Mouse (Mus musculus) embryonic facial prominence, embryonic 11.5 days (tissue): ENCODE results near the gene Dph6. TPM values are rescaled to one million over a fixed set of nuclear protein-coding genes. Genes with fewer than 3 reads are reported as not detected.

ENCODE experiments used
- ATAC-seq: fragments of 200-750 bp; cut with Nextera tagmentation; replicated peaks from 2 replicates; pipeline ENCODE4 v1.8.0; 2017; ENCODE audit warnings: low read depth; ENCODE audit not compliant: insufficient number of reproducible peaks, low FRiP score, low TSS enrichment
- DNase-seq: peaks from one replicate; pipeline ENCODE4 v3.0.0-alpha.2; 2015; ENCODE audit warnings: low spot score
- H3K27ac ChIP-seq: fragments of 300-500 bp; sonication (generic); replicated peaks from 2 replicates; pipeline ENCODE4 v1.5.1; 2014; ENCODE audit warnings: mild to moderate bottlenecking, low read depth, low read length, control low read depth
- H3K27me3 ChIP-seq: fragments of 300-500 bp; sonication (generic); 2 replicates; pipeline ENCODE4 v1.6.1; 2014; ENCODE audit warnings: mild to moderate bottlenecking, low read length, moderate library complexity, mixed read lengths; ENCODE audit not compliant: control insufficient read depth, insufficient read depth
- H3K36me3 ChIP-seq: fragments of 300-500 bp; sonication (generic); replicated peaks from 2 replicates; pipeline ENCODE4 v1.6.1; 2014; ENCODE audit warnings: low read depth, mild to moderate bottlenecking, low read length, moderate library complexity, mixed read lengths; ENCODE audit not compliant: control insufficient read depth, insufficient read depth
- H3K4me1 ChIP-seq: fragments of 300-500 bp; sonication (generic); 2 replicates; pipeline ENCODE4 v1.6.1; 2014; ENCODE audit warnings: low read length, mixed read lengths; ENCODE audit not compliant: control insufficient read depth, insufficient read depth
- H3K4me2 ChIP-seq: fragments of 300-500 bp; sonication (generic); 2 replicates; pipeline ENCODE4 v1.6.1; 2014; ENCODE audit warnings: low read depth, mild to moderate bottlenecking, control low read depth, low read length, moderate library complexity
- H3K4me3 ChIP-seq: fragments of 300-500 bp; sonication (generic); 2 replicates; pipeline ENCODE4 v1.5.1; 2014; ENCODE audit warnings: low read depth, low read length, control low read depth
- H3K9ac ChIP-seq: fragments of 300-500 bp; sonication (generic); replicated peaks from 2 replicates; pipeline ENCODE4 v1.6.1; 2014; ENCODE audit warnings: mild to moderate bottlenecking, control low read depth, low read length
- H3K9me3 ChIP-seq: fragments of 300-500 bp; sonication (generic); replicated peaks from 2 replicates; pipeline ENCODE4 v1.6.1; 2016; ENCODE audit warnings: mild to moderate bottlenecking, low read length, inconsistent platforms, mixed read lengths; ENCODE audit not compliant: control insufficient read depth
- WGBS: fragments of 180-500 bp; shearing (Covaris S2); extraction: QIAGEN DNeasy Blood & Tissue Kit; methylation state at CpG from one replicate; pipeline ENCODE4 v1.1.7; 2014; 5-methylcytosine and 5-hydroxymethylcytosine counted together
- polyA plus RNA-seq: library from polyadenylated mRNA; unstranded; fragments of >200 nt; fragmentation: Nextera tagmentation; extraction: Ambion mirVana; gene quantifications from 2 replicates; pipeline ENCODE4 v1.2.1, GENCODE M21; 2014

The Dph6 gene
- polyA plus RNA-seq, 1 experiment from 2014 or later = 24.7 TPM

- WGBS = 76% methylated on average over 5 of the region's 5 CpGs
These were observed 123.6 kb downstream of the Dph6 start for GRCm38 (mm10) chr2:114531010-114531756.

GRCm38 (mm10) chr2:114520414-114520813 is 134.3 kb downstream of the Dph6 start:
- 91% methylated on average over 5 of the region's 5 CpGs for WGBS
- H3K4me3 ChIP-seq = no peak overlapping the region
- ATAC-seq (no peak), DNase-seq (no peak)
- no peaks in the 10 kb centered on the region for H3K9me3 ChIP-seq
- no peak overlapping the region for H3K9ac ChIP-seq
- H3K4me2 ChIP-seq = no peak overlapping the region
- H3K4me1 ChIP-seq = no peaks in the 10 kb centered on the region
- H3K27me3 ChIP-seq = no peaks in the 10 kb centered on the region
- H3K36me3 ChIP-seq = no peaks in the 10 kb centered on the region
- no peak overlapping the region for H3K27ac ChIP-seq

More at GRCm38 (mm10) chr2:114531010-114531756, 123.6 kb downstream of the Dph6 start:
- Histone ChIP-seq H3K27me3 (no peaks in the 10 kb centered on the region), H3K9me3 (no peaks in the 10 kb centered on the region), H3K4me2 (no peak overlapping the region), H3K9ac (no peak overlapping the region), H3K36me3 (no peaks in the 10 kb centered on the region), H3K4me1 (no peaks in the 10 kb centered on the region), H3K27ac (no peak overlapping the region), H3K4me3 (no peak overlapping the region)
- ATAC-seq (no peak), DNase-seq (no peak)

- no peak overlapping the region for H3K27ac ChIP-seq
- no peaks in the 10 kb centered on the region for H3K4me1 ChIP-seq
- H3K27me3 ChIP-seq = no peaks in the 10 kb centered on the region
- DNase-seq (no peak), ATAC-seq (no peak)
- no peak overlapping the region for H3K4me3 ChIP-seq
- no peak overlapping the region for H3K9ac ChIP-seq
- WGBS = 83% methylated on average over 3 of the region's 3 CpGs
- H3K9me3 ChIP-seq = no peaks in the 10 kb centered on the region
- no peak overlapping the region for H3K4me2 ChIP-seq
- H3K36me3 ChIP-seq = no peaks in the 10 kb centered on the region
These were observed 134.9 kb downstream of the Dph6 start for GRCm38 (mm10) chr2:114519907-114520306.

GRCm38 (mm10) chr2:114492398-114492797 is 162.4 kb downstream of the Dph6 start:
- Histone ChIP-seq H3K4me1 (no peaks in the 10 kb centered on the region), H3K9me3 (no peaks in the 10 kb centered on the region), H3K27me3 (no peaks in the 10 kb centered on the region), H3K4me3 (no peak overlapping the region), H3K27ac (no peak overlapping the region), H3K4me2 (no peak overlapping the region), H3K9ac (no peak overlapping the region), H3K36me3 (no peaks in the 10 kb centered on the region)
- DNase-seq (no peak), ATAC-seq (no peak)
- WGBS = 78% methylated on average over 3 of the region's 3 CpGs

- Histone ChIP-seq H3K9ac (no peak overlapping the region), H3K36me3 (no peaks in the 10 kb centered on the region), H3K27me3 (no peaks in the 10 kb centered on the region), H3K9me3 (no peaks in the 10 kb centered on the region), H3K27ac (no peak overlapping the region), H3K4me3 (no peak overlapping the region), H3K4me1 (no peaks in the 10 kb centered on the region), H3K4me2 (no peak overlapping the region)
- 76% methylated on average over 3 of the region's 3 CpGs for WGBS
- ATAC-seq = no peak
- no peak for DNase-seq
These were observed 162.9 kb downstream of the Dph6 start for GRCm38 (mm10) chr2:114491907-114492306.

- Histone ChIP-seq H3K36me3 (no peaks in the 10 kb centered on the region), H3K4me2 (no peak overlapping the region), H3K9ac (no peak overlapping the region), H3K27ac (no peak overlapping the region), H3K4me3 (no peak overlapping the region), H3K4me1 (no peaks in the 10 kb centered on the region), H3K9me3 (no peaks in the 10 kb centered on the region), H3K27me3 (no peaks in the 10 kb centered on the region)
- DNase-seq (no peak), ATAC-seq (no peak)
These were observed 167.8 kb downstream of the Dph6 start for GRCm38 (mm10) chr2:114486980-114487379.
